8 mouse cellular contexts compared by ENCODE assay signal in the genomic region with DNA sequence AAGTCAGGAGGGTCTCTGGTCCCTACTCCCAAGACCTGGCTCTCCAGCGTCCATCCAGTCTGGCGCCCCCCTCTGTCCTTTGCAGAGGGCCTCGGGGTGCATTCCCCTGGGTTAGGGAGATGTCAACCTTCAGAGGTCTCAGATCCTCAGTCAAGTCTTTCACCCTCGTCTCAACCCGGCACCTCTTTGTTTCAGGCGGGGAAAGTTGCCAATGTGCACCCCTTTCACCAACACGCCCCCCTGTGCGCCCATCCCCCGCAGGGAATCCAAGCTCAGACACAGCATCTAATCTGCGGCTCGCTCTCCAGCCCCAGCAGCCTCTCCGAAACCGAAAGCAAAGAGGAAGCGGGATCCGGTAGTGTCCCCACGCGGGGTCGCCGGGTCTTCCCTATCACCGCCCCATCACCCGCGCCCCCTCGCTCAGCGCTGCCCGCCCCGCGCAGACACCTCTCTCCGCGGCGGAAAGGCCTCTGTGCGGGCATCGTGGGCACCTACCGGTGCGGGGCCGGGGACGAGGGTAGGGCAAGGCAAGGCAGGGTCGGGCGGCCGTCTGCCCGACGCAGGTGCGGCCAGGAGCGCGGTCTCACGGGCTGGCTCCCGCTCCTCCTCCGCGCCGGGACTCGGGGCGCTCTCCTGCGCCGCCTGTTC. TPM values are rescaled to one million over a fixed set of nuclear protein-coding genes. Genes with fewer than 3 reads are reported as not detected.
DNase-seq lines count a peak whose midpoint lies in the region; ATAC-seq and TF ChIP-seq lines count a peak whose summit lies in the region.

No protein-coding gene starts in this region.

- WGBS in heart, adult 2 months: under 1% methylated on average over 50 of the region's 53 CpGs
- under 1% methylated on average over 48 of the region's 53 CpGs for WGBS in midbrain, embryonic 16.5 days

- H3K27me3 ChIP-seq in heart, adult 2 months (ENCODE audit: control insufficient read depth, insufficient read depth, low read length): no peaks in the 10 kb centered on the region
- no peaks in the 10 kb centered on the region for H3K27me3 ChIP-seq in midbrain, embryonic 16.5 days (ENCODE audit: control insufficient read depth, insufficient read depth, low read depth, low read length)

- H3K4me3 ChIP-seq in heart, adult 2 months: peak overlapping the region; percentile 92
- H3K4me3 ChIP-seq in midbrain, embryonic 16.5 days (ENCODE audit: low read depth, low read length): peak overlapping the region; percentile 94

- peak overlapping the region; percentile 88 for H3K4me2 ChIP-seq in midbrain, embryonic 16.5 days (ENCODE audit: low read length)

- no peak for TF ChIP-seq POLR2A in heart, adult 2 months (IDR thresholded peaks at IDR 0.05; ENCODE audit: insufficient read depth, low read depth, low read length)

- H3K36me3 ChIP-seq in heart, adult 2 months (ENCODE audit: control insufficient read depth, insufficient read depth, low read length): no peaks in the 10 kb centered on the region
- no peaks in the 10 kb centered on the region for H3K36me3 ChIP-seq in midbrain, embryonic 16.5 days (ENCODE audit: control insufficient read depth, insufficient read depth, low read length)

- intact Hi-C loops in heart, adult 2 months (cut with DNase I): loop anchor here (2.0 to 5.0 kb wide), 2 partner anchors 26 to 89 kb away; no protein-coding TSS in a partner anchor

- H3K9ac ChIP-seq in heart, adult 2 months (ENCODE audit: low read depth, low read length): peak overlapping the region; percentile 94
- H3K9ac ChIP-seq in midbrain, embryonic 16.5 days (ENCODE audit: low read depth, low read length): peak overlapping the region; percentile 93

- peak overlapping the region; percentile 81 for H3K27ac ChIP-seq in heart, adult 2 months
- H3K27ac ChIP-seq in midbrain, embryonic 16.5 days (ENCODE audit: low read length): peak overlapping the region; percentile 92

- TF ChIP-seq EP300 in heart, adult 2 months (IDR thresholded peaks at IDR 0.05; ENCODE audit: insufficient read depth, low read depth, low read length): no peak

- peak; percentile 61 for TF ChIP-seq CTCF in heart, adult 2 months (IDR thresholded peaks at IDR 0.05)

- H3K9me3 ChIP-seq in midbrain, embryonic 16.5 days (replicated peaks; ENCODE audit: control insufficient read depth, low read length, poor library complexity, severe bottlenecking): no peaks in the 10 kb centered on the region

- peak; percentile 14 to 59 for DNase-seq in urinary bladder, adult 18-20 months (ENCODE audit: low spot score in 2 of 2)
- DNase-seq in urinary bladder, postnatal 10 days (ENCODE audit: low spot score): no peak
- DNase-seq in embryo, embryonic 9.5 days (ENCODE audit: extremely low spot score): peak; percentile 57
- peak; percentile 72 for DNase-seq in heart, adult 2 months
- DNase-seq in kidney, adult 18-20 months: peak; percentile 62
- peak; percentile 40 for DNase-seq in liver
- DNase-seq in spleen, postnatal 4 days (ENCODE audit: low spot score in 2 of 2): peak; percentile 41 to 79

- H3K79me2 ChIP-seq in heart, adult 2 months (replicated peaks; ENCODE audit: control insufficient read depth, insufficient read depth, low read length): no peaks in the 10 kb centered on the region

- ATAC-seq in midbrain, embryonic 16.5 days: peak; percentile 83

- peaks cover 6% of the 10 kb centered on the region for H3K4me1 ChIP-seq in heart, adult 2 months (ENCODE audit: control insufficient read depth, insufficient read depth, low read length)
- H3K4me1 ChIP-seq in midbrain, embryonic 16.5 days (ENCODE audit: control insufficient read depth, insufficient read depth, low read length): peaks cover 17% of the 10 kb centered on the region

RNA-seq across cellular contexts. Expression of gene Tmem229b, which starts 0.8 kb away (rescaled TPM):
- 1 to 10 TPM; 3.2 to 3.3 TPM for total RNA-seq in heart, adult 2 months (2021)
- polyA plus RNA-seq in heart, adult 2 months (2012; rRNA removed): 4.2 and 9.8 TPM in 2 replicates
- polyA plus RNA-seq in midbrain, embryonic 16.5 days (2015; fragmentation: Nextera tagmentation; extraction: Ambion mirVana): 74.7 and 79.8 TPM in 2 replicates

RNA-seq across cellular contexts. Expression of gene Plekhh1, which starts 22.4 kb away (rescaled TPM):
- 1 to 10 TPM; 1.4 to 1.7 TPM for total RNA-seq in heart, adult 2 months (2021)
- polyA plus RNA-seq in heart, adult 2 months (2012; rRNA removed): 1.8 and 2.8 TPM in 2 replicates
- polyA plus RNA-seq in midbrain, embryonic 16.5 days (2015; fragmentation: Nextera tagmentation; extraction: Ambion mirVana): 2.0 and 2.5 TPM in 2 replicates
